Mouse (Mus musculus): ENCODE measurements around the gene Vamp9. TPM values are rescaled to one million over a fixed set of nuclear protein-coding genes. Genes with fewer than 3 reads are reported as not detected.

Vamp9 gene
- polyA plus RNA-seq, 1 experiment = not detected

- TF ChIP-seq CTCF (IDR thresholded peaks at IDR 0.05; ENCODE audit: control insufficient read depth, insufficient read depth, insufficient read length) = no peak
- TF ChIP-seq MYOG (IDR thresholded peaks at IDR 0.05; ENCODE audit: control insufficient read depth, extremely low read depth, insufficient read length) = no peak
- TF ChIP-seq CEBPB (IDR thresholded peaks at IDR 0.05; ENCODE audit: low read depth) = no peak
- no peak for TF ChIP-seq USF1 (IDR thresholded peaks at IDR 0.05; ENCODE audit: low read depth)
Measured at GRCm38 (mm10) chr5:99887133-99887532, 18.9 kb upstream of the Vamp9 start.

GRCm38 (mm10) chr5:99891516-99892441, 14.3 kb upstream of the Vamp9 start:
- Histone ChIP-seq H3K79me3 (ENCODE audit: low read depth) (no peaks in the 10 kb centered on the region), H3K4me3 (ENCODE audit: insufficient read depth, poor library complexity, severe bottlenecking) (no peak overlapping the region), H3K27me3 (ENCODE audit: control insufficient read depth, insufficient read depth, insufficient read length) (no peaks in the 10 kb centered on the region), H3ac (ENCODE audit: control insufficient read depth, insufficient read length, low read depth) (no peak overlapping the region), H3K36me3 (ENCODE audit: control insufficient read depth, insufficient read depth) (no peaks in the 10 kb centered on the region), H3K79me2 (ENCODE audit: control insufficient read depth, insufficient read depth) (no peaks in the 10 kb centered on the region)
- TF ChIP-seq MYOD1 (IDR thresholded peaks at IDR 0.05; ENCODE audit: control insufficient read depth, insufficient read length, low read depth) = no peak
- no peak for TF ChIP-seq CTCF (IDR thresholded peaks at IDR 0.05; ENCODE audit: control insufficient read depth, insufficient read depth, insufficient read length)
- TF ChIP-seq CEBPB (IDR thresholded peaks at IDR 0.05; ENCODE audit: low read depth) = no peak
- no peak for TF ChIP-seq MAX (IDR thresholded peaks at IDR 0.05)
- TF ChIP-seq FOSL1 (IDR thresholded peaks at IDR 0.05; ENCODE audit: insufficient read depth, low read length, poor library complexity, severe bottlenecking) = no peak
- no peak for TF ChIP-seq MYOG (IDR thresholded peaks at IDR 0.05; ENCODE audit: control insufficient read depth, extremely low read depth, insufficient read length)
- TF ChIP-seq USF1 (IDR thresholded peaks at IDR 0.05; ENCODE audit: low read depth) = no peak

More at GRCm38 (mm10) chr5:99887133-99887532, 18.9 kb upstream of the Vamp9 start:
- Histone ChIP-seq H3K79me2 (ENCODE audit: control insufficient read depth, insufficient read depth) (no peaks in the 10 kb centered on the region), H3K27me3 (ENCODE audit: control insufficient read depth, insufficient read depth, insufficient read length) (no peaks in the 10 kb centered on the region), H3K79me3 (ENCODE audit: low read depth) (no peaks in the 10 kb centered on the region), H3ac (ENCODE audit: control insufficient read depth, insufficient read length, low read depth) (no peak overlapping the region), H3K36me3 (ENCODE audit: control insufficient read depth, insufficient read depth) (no peaks in the 10 kb centered on the region), H3K4me3 (ENCODE audit: insufficient read depth, poor library complexity, severe bottlenecking) (no peak overlapping the region)

GRCm38 (mm10) chr5:99900041-99900440, 6.0 kb upstream of the Vamp9 start:
- Histone ChIP-seq H3K36me3 (ENCODE audit: control insufficient read depth, insufficient read depth) (no peaks in the 10 kb centered on the region), H3ac (ENCODE audit: control insufficient read depth, insufficient read length, low read depth) (no peak overlapping the region), H3K79me3 (ENCODE audit: low read depth) (no peaks in the 10 kb centered on the region), H3K4me3 (ENCODE audit: insufficient read depth, poor library complexity, severe bottlenecking) (no peak overlapping the region), H3K27me3 (ENCODE audit: control insufficient read depth, insufficient read depth, insufficient read length) (no peaks in the 10 kb centered on the region), H3K79me2 (ENCODE audit: control insufficient read depth, insufficient read depth) (no peaks in the 10 kb centered on the region)
- no peak for TF ChIP-seq FOSL1 (IDR thresholded peaks at IDR 0.05; ENCODE audit: insufficient read depth, low read length, poor library complexity, severe bottlenecking)
- TF ChIP-seq MAX (IDR thresholded peaks at IDR 0.05) = no peak
- TF ChIP-seq CTCF (IDR thresholded peaks at IDR 0.05; ENCODE audit: control insufficient read depth, insufficient read depth, insufficient read length) = no peak
- no peak for TF ChIP-seq MYOG (IDR thresholded peaks at IDR 0.05; ENCODE audit: control insufficient read depth, extremely low read depth, insufficient read length)
- no peak for TF ChIP-seq MYOD1 (IDR thresholded peaks at IDR 0.05; ENCODE audit: control insufficient read depth, insufficient read length, low read depth)
- no peak for TF ChIP-seq USF1 (IDR thresholded peaks at IDR 0.05; ENCODE audit: low read depth)

GRCm38 (mm10) chr5:99905731-99906130, 323 bp upstream of the Vamp9 start:
- Histone ChIP-seq H3K79me2 (ENCODE audit: control insufficient read depth, insufficient read depth) (no peaks in the 10 kb centered on the region), H3ac (ENCODE audit: control insufficient read depth, insufficient read length, low read depth) (no peak overlapping the region), H3K36me3 (ENCODE audit: control insufficient read depth, insufficient read depth) (no peaks in the 10 kb centered on the region), H3K4me3 (ENCODE audit: insufficient read depth, poor library complexity, severe bottlenecking) (no peak overlapping the region), H3K27me3 (ENCODE audit: control insufficient read depth, insufficient read depth, insufficient read length) (no peaks in the 10 kb centered on the region), H3K79me3 (ENCODE audit: low read depth) (no peaks in the 10 kb centered on the region)
- TF ChIP-seq MAX (IDR thresholded peaks at IDR 0.05) (no peak), MYOD1 (IDR thresholded peaks at IDR 0.05; ENCODE audit: control insufficient read depth, insufficient read length, low read depth) (no peak), USF1 (IDR thresholded peaks at IDR 0.05; ENCODE audit: low read depth) (no peak), MYOG (IDR thresholded peaks at IDR 0.05; ENCODE audit: control insufficient read depth, extremely low read depth, insufficient read length) (no peak), CTCF (IDR thresholded peaks at IDR 0.05; ENCODE audit: control insufficient read depth, insufficient read depth, insufficient read length) (no peak), CEBPB (IDR thresholded peaks at IDR 0.05; ENCODE audit: low read depth) (no peak), FOSL1 (IDR thresholded peaks at IDR 0.05; ENCODE audit: insufficient read depth, low read length, poor library complexity, severe bottlenecking) (no peak)

GRCm38 (mm10) chr5:99915494-99915893, 9.4 kb downstream of the Vamp9 start:
- no peak for TF ChIP-seq MYOD1 (IDR thresholded peaks at IDR 0.05; ENCODE audit: control insufficient read depth, insufficient read length, low read depth)
- no peak for TF ChIP-seq USF1 (IDR thresholded peaks at IDR 0.05; ENCODE audit: low read depth)
- TF ChIP-seq MAX (IDR thresholded peaks at IDR 0.05) = no peak
- TF ChIP-seq CEBPB (IDR thresholded peaks at IDR 0.05; ENCODE audit: low read depth) = no peak
- TF ChIP-seq CTCF (IDR thresholded peaks at IDR 0.05; ENCODE audit: control insufficient read depth, insufficient read depth, insufficient read length) = no peak
- TF ChIP-seq MYOG (IDR thresholded peaks at IDR 0.05; ENCODE audit: control insufficient read depth, extremely low read depth, insufficient read length) = no peak
- no peak for TF ChIP-seq FOSL1 (IDR thresholded peaks at IDR 0.05; ENCODE audit: insufficient read depth, low read length, poor library complexity, severe bottlenecking)
- no peak overlapping the region for H3K4me3 ChIP-seq (ENCODE audit: insufficient read depth, poor library complexity, severe bottlenecking)
- no peaks in the 10 kb centered on the region for H3K36me3 ChIP-seq (ENCODE audit: control insufficient read depth, insufficient read depth)
- no peak overlapping the region for H3ac ChIP-seq (ENCODE audit: control insufficient read depth, insufficient read length, low read depth)
- H3K79me2 ChIP-seq (ENCODE audit: control insufficient read depth, insufficient read depth) = no peaks in the 10 kb centered on the region
- peaks cover 15% of the 10 kb centered on the region for H3K27me3 ChIP-seq (ENCODE audit: control insufficient read depth, insufficient read depth, insufficient read length)
- H3K79me3 ChIP-seq (ENCODE audit: low read depth) = no peaks in the 10 kb centered on the region
